Mouse (Mus musculus) layer of hippocampus, postnatal 14 days (tissue): Measurements from ENCODE around the gene Siglecg. TPM values are rescaled to one million over a fixed set of nuclear protein-coding genes. Genes with fewer than 3 reads are reported as not detected.
"Not testable (repeated sequence)": the region's sequence is repeated elsewhere in the genome, so short reads cannot be mapped to it uniquely, and the experiment has no call there.

ENCODE experiments used
- DNase-seq, 2 experiments: peaks; one replicate each; pipeline ENCODE4 v3.0.0; 2021 to 2022; ENCODE audit warnings: low spot score in 2 of 2, mixed read lengths in 1 of 2
- long read RNA-seq, 2 experiments: library from polyadenylated mRNA; stranded (forward); transcript quantifications; one replicate each; pipeline ENCODE4 v2.0.0; 2021
- total RNA-seq, 2 experiments: library from RNA; stranded (reverse); gene quantifications; 2 replicates each; pipeline ENCODE4 v1.2.3; 2021

Siglecg gene
- total RNA-seq = under 1 TPM in 1 of 2 experiments, not detected in 1; 0.35 TPM
- long read RNA-seq, experiment 1 = 0 reads
- long read RNA-seq, experiment 2 = 0 reads

- no peak for DNase-seq
Observed at GRCm38 (mm10) chr7:43408131-43408553, at the start of gene Siglecg. Gene Siglecg, plus strand, starts transcription at chr7:43408204.

GRCm38 (mm10) chr7:43358556-43358955 lies 49.4 kb upstream of the Siglecg start:
- DNase-seq = no peak

GRCm38 (mm10) chr7:43361442-43361841 lies 46.6 kb upstream of the Siglecg start:
- DNase-seq = no peak

- no peak for DNase-seq
Observed at GRCm38 (mm10) chr7:43362021-43362420, 46.0 kb upstream of the Siglecg start.

- peak; percentile 17 to 23 for DNase-seq
Observed at GRCm38 (mm10) chr7:43378226-43378625, 29.8 kb upstream of the Siglecg start.

GRCm38 (mm10) chr7:43392349-43393121 lies 15.5 kb upstream of the Siglecg start:
- no peak for DNase-seq

- DNase-seq = no peak
Observed at GRCm38 (mm10) chr7:43399501-43399900, 8.5 kb upstream of the Siglecg start.

- no peak for DNase-seq
Observed at GRCm38 (mm10) chr7:43402718-43403117, 5.3 kb upstream of the Siglecg start.

- DNase-seq = no peak
Observed at GRCm38 (mm10) chr7:43407573-43407972, 431 bp upstream of the Siglecg start.

GRCm38 (mm10) chr7:43409084-43409483 lies 1.1 kb downstream of the Siglecg start:
- no peak for DNase-seq

- not testable (repeated sequence) for DNase-seq
Observed at GRCm38 (mm10) chr7:43411724-43412123, 3.7 kb downstream of the Siglecg start.

- no peak for DNase-seq
Observed at GRCm38 (mm10) chr7:43417298-43417697, 9.3 kb downstream of the Siglecg start.

GRCm38 (mm10) chr7:43422995-43423617 lies 15.1 kb downstream of the Siglecg start:
- peak; percentile 77 to 83 for DNase-seq

GRCm38 (mm10) chr7:43423991-43424625 lies 16.1 kb downstream of the Siglecg start:
- no peak for DNase-seq

GRCm38 (mm10) chr7:43427406-43427805 lies 19.4 kb downstream of the Siglecg start, which contains the start of gene Lim2:
Gene Lim2, plus strand, starts transcription at chr7:43427670.
- DNase-seq = no peak

- no peak for DNase-seq
Observed at GRCm38 (mm10) chr7:43429500-43429899, 21.5 kb downstream of the Siglecg start.

- DNase-seq = no peak
Observed at GRCm38 (mm10) chr7:43432891-43433290, 24.9 kb downstream of the Siglecg start.

GRCm38 (mm10) chr7:43434676-43435075 lies 26.7 kb downstream of the Siglecg start:
- no peak for DNase-seq

GRCm38 (mm10) chr7:43436341-43437255 lies 28.6 kb downstream of the Siglecg start, which contains the start of gene Nkg7:
Gene Nkg7, plus strand, starts transcription at chr7:43437073.
- DNase-seq = no peak

- no peak for DNase-seq
Observed at GRCm38 (mm10) chr7:43438611-43439010, 30.6 kb downstream of the Siglecg start.

- no peak for DNase-seq
Observed at GRCm38 (mm10) chr7:43440482-43440881, 32.5 kb downstream of the Siglecg start, which contains the start of gene Cldnd2. Gene Cldnd2, plus strand, starts transcription at chr7:43440782.
